Mouse (Mus musculus): ENCODE measurements around the gene Olfr12. TPM values are rescaled to one million over a fixed set of nuclear protein-coding genes. Genes with fewer than 3 reads are reported as not detected.

Gene Olfr12
- polyA plus RNA-seq (2015; fragmentation: Nextera tagmentation; extraction: Ambion mirVana) = not detected in 2 replicates

DNA sequence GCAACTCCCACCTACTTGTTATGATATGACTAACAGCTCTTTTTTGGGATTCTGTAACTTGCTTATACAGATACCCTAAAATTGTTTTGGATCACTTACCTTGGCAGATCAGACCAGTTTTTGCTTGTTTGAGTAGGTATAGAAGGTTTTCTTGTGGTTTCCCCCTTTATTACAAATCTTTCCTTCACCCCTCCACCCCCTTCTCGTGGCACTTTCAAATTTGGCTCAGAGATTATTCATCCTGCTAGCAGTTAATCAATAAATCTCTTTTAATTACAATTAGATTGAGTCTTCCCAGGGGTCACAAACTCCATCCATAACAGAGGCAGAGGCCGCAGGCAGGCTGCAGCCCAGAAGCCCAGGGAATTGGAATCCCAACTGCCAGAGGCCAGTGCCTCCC, at the start of gene Olfr12:
Olfr12 (plus strand) TSS at position 301 of the 400 bp plus-strand sequence.
- H3K36me3 ChIP-seq = no peaks in the 10 kb centered on the region
- no peak within 1 kb of the TSS for H3K4me3 ChIP-seq
- no peak within 1 kb of the TSS for H3K27ac ChIP-seq (replicated peaks)
- H3K27me3 ChIP-seq = 0 out of 2 replicates have a peak, but pooled peaks cover 5% of the 10 kb centered on the region
- H3K4me2 ChIP-seq = no peak within 1 kb of the TSS
- ATAC-seq (ENCODE audit: low read depth) = no peak
- 54% methylated on average over 2 of the region's 2 CpGs for WGBS
- H3K4me1 ChIP-seq (replicated peaks) = no peaks in the 10 kb centered on the region
- no peak within 1 kb of the TSS for H3K9ac ChIP-seq
- no peaks in the 10 kb centered on the region for H3K9me3 ChIP-seq

GRCm38 (mm10) chr1:92571022-92571421, 46.6 kb upstream of the Olfr12 start, which contains the start of gene Olfr1413:
TSS of gene Olfr1413 (plus strand) at chr1:92571322.
- 86% methylated on average over 3 of the region's 3 CpGs for WGBS
- no peaks in the 10 kb centered on the region for H3K27me3 ChIP-seq

DNA sequence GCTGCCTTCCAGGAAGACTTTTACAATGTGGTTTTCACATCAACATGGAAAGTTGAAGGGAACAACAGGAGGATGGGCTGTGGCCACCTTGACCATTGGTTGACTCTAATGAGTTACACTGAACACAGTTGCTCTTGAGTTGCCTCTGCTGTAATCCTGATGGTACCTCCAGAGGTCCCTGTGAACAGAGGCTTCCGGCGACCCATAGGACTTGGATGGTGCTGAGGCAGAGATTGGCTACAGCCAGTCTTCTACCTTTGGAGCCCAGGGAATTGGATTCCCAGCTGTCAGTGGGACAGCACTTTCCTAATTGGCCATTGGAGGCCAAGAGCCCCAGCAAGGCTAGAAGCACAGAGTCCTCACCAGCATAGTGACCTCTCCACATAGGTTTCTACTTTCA, 32.1 kb upstream of the Olfr12 start, which contains the start of gene Olfr1412:
Olfr1412 (plus strand) TSS at position 301 of the 400 bp plus-strand sequence.
- ATAC-seq (ENCODE audit: low read depth) = no peak
- Histone ChIP-seq H3K4me1 (replicated peaks) (no peaks in the 10 kb centered on the region), H3K27me3 (no peaks in the 10 kb centered on the region), H3K4me3 (no peak within 1 kb of the TSS), H3K36me3 (no peaks in the 10 kb centered on the region), H3K4me2 (no peak within 1 kb of the TSS), H3K27ac (replicated peaks) (no peak within 1 kb of the TSS), H3K9me3 (peaks cover 5% of the 10 kb centered on the region; the same call in 1 of the 2 replicates), H3K9ac (no peak within 1 kb of the TSS)
- WGBS = 79% methylated on average over 2 of the region's 2 CpGs

More at GRCm38 (mm10) chr1:92571022-92571421, 46.6 kb upstream of the Olfr12 start, which contains the start of gene Olfr1413:
- no peak for ATAC-seq (ENCODE audit: low read depth)
- Histone ChIP-seq H3K4me3 (no peak within 1 kb of the TSS), H3K4me2 (no peak within 1 kb of the TSS), H3K9me3 (no peaks in the 10 kb centered on the region), H3K4me1 (replicated peaks) (no peaks in the 10 kb centered on the region), H3K9ac (no peak within 1 kb of the TSS), H3K36me3 (no peaks in the 10 kb centered on the region), H3K27ac (replicated peaks) (no peak within 1 kb of the TSS)

DNA sequence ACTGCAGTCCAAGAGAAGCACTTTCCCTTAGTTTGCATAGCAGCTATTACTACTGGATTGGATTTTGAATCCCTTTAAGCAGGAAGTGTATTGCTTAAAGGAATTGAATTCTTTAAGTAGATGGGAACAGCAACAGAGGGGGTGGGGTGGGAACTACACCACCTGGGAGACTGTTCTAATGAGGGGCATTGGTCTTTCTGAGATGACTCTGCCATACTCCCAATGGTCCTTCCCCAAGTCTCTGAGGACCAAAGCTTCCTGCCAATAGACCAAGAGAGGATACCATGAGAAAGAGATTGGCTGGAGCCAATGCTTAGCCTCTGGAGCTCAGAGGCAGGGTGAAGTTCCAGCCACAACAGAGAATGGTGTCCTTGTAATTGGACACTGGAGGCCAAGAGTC, 23.5 kb upstream of the Olfr12 start, which contains the start of gene Olfr1411:
Olfr1411 (plus strand) TSS at position 301 of the 400 bp plus-strand sequence.
- no peaks in the 10 kb centered on the region for H3K27me3 ChIP-seq
- no peak within 1 kb of the TSS for H3K4me3 ChIP-seq
- no peak for ATAC-seq (ENCODE audit: low read depth)
- H3K9me3 ChIP-seq = no peaks in the 10 kb centered on the region
- H3K4me2 ChIP-seq = no peak within 1 kb of the TSS
- H3K9ac ChIP-seq = no peak within 1 kb of the TSS
- no peaks in the 10 kb centered on the region for H3K36me3 ChIP-seq
- no peak within 1 kb of the TSS for H3K27ac ChIP-seq (replicated peaks)
- H3K4me1 ChIP-seq (replicated peaks) = no peaks in the 10 kb centered on the region

- WGBS = 81% methylated on average over 3 of the region's 3 CpGs
- Histone ChIP-seq H3K9ac (no peak overlapping the region), H3K27ac (replicated peaks) (no peak overlapping the region)
Observed at GRCm38 (mm10) chr1:92596019-92596418, 21.6 kb upstream of the Olfr12 start.

GRCm38 (mm10) chr1:92605482-92605881, 12.1 kb upstream of the Olfr12 start, which contains the start of gene Olfr1410:
TSS of gene Olfr1410 (plus strand) at chr1:92605782.
- H3K4me2 ChIP-seq = no peak within 1 kb of the TSS
- H3K4me3 ChIP-seq = no peak within 1 kb of the TSS
- no peaks in the 10 kb centered on the region for H3K27me3 ChIP-seq
- H3K36me3 ChIP-seq = no peaks in the 10 kb centered on the region
- no peak within 1 kb of the TSS for H3K9ac ChIP-seq
- H3K4me1 ChIP-seq (replicated peaks) = no peaks in the 10 kb centered on the region
- H3K27ac ChIP-seq (replicated peaks) = no peak within 1 kb of the TSS
- no peak for ATAC-seq (ENCODE audit: low read depth)
- 79% methylated on average over 1 of the region's 1 CpGs for WGBS
- H3K9me3 ChIP-seq = no peaks in the 10 kb centered on the region

More at GRCm38 (mm10) chr1:92596019-92596418, 21.6 kb upstream of the Olfr12 start:
- no peak for ATAC-seq (ENCODE audit: low read depth)
- no peaks in the 10 kb centered on the region for H3K27me3 ChIP-seq
- H3K9me3 ChIP-seq = no peaks in the 10 kb centered on the region
- H3K4me2 ChIP-seq = no peak overlapping the region
- H3K36me3 ChIP-seq = no peaks in the 10 kb centered on the region
- no peaks in the 10 kb centered on the region for H3K4me1 ChIP-seq (replicated peaks)
- no peak overlapping the region for H3K4me3 ChIP-seq

- H3K27ac ChIP-seq (replicated peaks) = no peak overlapping the region
- ATAC-seq (ENCODE audit: low read depth) = no peak
- no peaks in the 10 kb centered on the region for H3K4me1 ChIP-seq (replicated peaks)
- H3K9me3 ChIP-seq = no peaks in the 10 kb centered on the region
- H3K9ac ChIP-seq = no peak overlapping the region
- WGBS = 76% methylated on average over 4 of the region's 4 CpGs
- no peak overlapping the region for H3K4me2 ChIP-seq
- H3K4me3 ChIP-seq = no peak overlapping the region
- peaks cover 9% of the 10 kb centered on the region; the same call in 1 of the 2 replicates for H3K27me3 ChIP-seq
- no peaks in the 10 kb centered on the region for H3K36me3 ChIP-seq
Observed at GRCm38 (mm10) chr1:92607711-92608110, 9.9 kb upstream of the Olfr12 start.

GRCm38 (mm10) chr1:92611008-92611407, 6.6 kb upstream of the Olfr12 start:
- H3K4me3 ChIP-seq = no peak overlapping the region
- H3K9me3 ChIP-seq = no peaks in the 10 kb centered on the region
- H3K36me3 ChIP-seq = no peaks in the 10 kb centered on the region
- no peak for ATAC-seq (ENCODE audit: low read depth)
- no peaks in the 10 kb centered on the region for H3K4me1 ChIP-seq (replicated peaks)
- no peak overlapping the region for H3K4me2 ChIP-seq
- WGBS = 9% methylated on average over 5 of the region's 5 CpGs
- peaks cover 9% of the 10 kb centered on the region; the same call in 1 of the 2 replicates for H3K27me3 ChIP-seq
- no peak overlapping the region for H3K27ac ChIP-seq (replicated peaks)
- no peak overlapping the region for H3K9ac ChIP-seq

GRCm38 (mm10) chr1:92613175-92613574, 4.4 kb upstream of the Olfr12 start:
- no peak overlapping the region for H3K9ac ChIP-seq

DNA sequence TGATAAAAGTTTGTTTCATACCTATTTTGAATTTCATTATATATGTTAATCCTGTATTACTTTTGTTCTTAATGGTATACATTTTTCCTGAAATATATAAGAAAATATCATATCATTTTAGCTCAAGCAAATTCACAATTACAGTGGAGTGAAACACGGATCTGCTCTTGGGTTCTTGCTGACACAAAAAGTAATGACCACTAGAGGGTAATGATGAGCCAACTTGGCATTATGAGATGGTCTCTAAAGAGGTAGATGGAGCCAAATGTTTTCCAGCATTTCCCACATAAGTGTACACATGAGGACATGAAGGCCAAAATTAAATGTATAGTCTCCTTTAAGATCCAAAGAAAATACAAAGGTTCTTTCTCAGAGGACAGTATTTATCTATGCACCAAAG, 3.1 kb upstream of the Olfr12 start:
- Histone ChIP-seq H3K4me2 (no peak overlapping the region), H3K4me1 (replicated peaks) (no peaks in the 10 kb centered on the region), H3K27ac (replicated peaks) (no peak overlapping the region), H3K9me3 (no peaks in the 10 kb centered on the region), H3K9ac (no peak overlapping the region), H3K27me3 (peaks cover 9% of the 10 kb centered on the region; the same call in 1 of the 2 replicates), H3K4me3 (no peak overlapping the region), H3K36me3 (no peaks in the 10 kb centered on the region)
- 13% methylated on average over 1 of the region's 1 CpGs for WGBS
- no peak for ATAC-seq (ENCODE audit: low read depth)

More at GRCm38 (mm10) chr1:92613175-92613574, 4.4 kb upstream of the Olfr12 start:
- 44% methylated on average over 4 of the region's 4 CpGs for WGBS
- no peaks in the 10 kb centered on the region for H3K4me1 ChIP-seq (replicated peaks)
- no peak overlapping the region for H3K4me2 ChIP-seq
- no peaks in the 10 kb centered on the region for H3K36me3 ChIP-seq
- no peak overlapping the region for H3K4me3 ChIP-seq
- ATAC-seq (ENCODE audit: low read depth) = no peak
- H3K27ac ChIP-seq (replicated peaks) = no peak overlapping the region
- H3K9me3 ChIP-seq = no peaks in the 10 kb centered on the region
- H3K27me3 ChIP-seq = peaks cover 9% of the 10 kb centered on the region; the same call in 1 of the 2 replicates

DNA sequence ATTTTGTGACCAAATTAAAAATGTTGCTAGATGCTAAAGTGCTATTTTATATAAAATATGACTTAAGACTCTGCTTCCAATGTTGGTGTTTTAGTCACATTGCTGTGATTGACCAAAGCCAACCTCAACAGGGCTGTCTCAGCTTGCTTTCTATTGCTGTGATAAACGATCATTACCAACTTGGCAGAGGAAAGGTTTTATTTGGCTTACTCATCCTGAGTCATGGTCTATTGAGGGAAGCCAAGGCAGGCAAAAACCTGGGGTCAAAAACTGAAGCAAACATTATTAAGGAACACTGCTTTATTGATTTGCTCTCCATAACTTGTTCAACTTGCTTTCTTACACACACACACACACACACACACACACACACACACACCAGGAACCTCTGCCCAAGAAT, 1.5 kb upstream of the Olfr12 start:
- Histone ChIP-seq H3K27ac (replicated peaks) (no peak overlapping the region), H3K4me1 (replicated peaks) (no peaks in the 10 kb centered on the region), H3K4me2 (no peak overlapping the region), H3K9ac (no peak overlapping the region), H3K9me3 (no peaks in the 10 kb centered on the region), H3K36me3 (no peaks in the 10 kb centered on the region), H3K4me3 (no peak overlapping the region), H3K27me3 (peaks cover 14% of the 10 kb centered on the region; the same call in 1 of the 2 replicates)
- ATAC-seq (ENCODE audit: low read depth) = no peak
- 84% methylated on average over 1 of the region's 1 CpGs for WGBS

DNA sequence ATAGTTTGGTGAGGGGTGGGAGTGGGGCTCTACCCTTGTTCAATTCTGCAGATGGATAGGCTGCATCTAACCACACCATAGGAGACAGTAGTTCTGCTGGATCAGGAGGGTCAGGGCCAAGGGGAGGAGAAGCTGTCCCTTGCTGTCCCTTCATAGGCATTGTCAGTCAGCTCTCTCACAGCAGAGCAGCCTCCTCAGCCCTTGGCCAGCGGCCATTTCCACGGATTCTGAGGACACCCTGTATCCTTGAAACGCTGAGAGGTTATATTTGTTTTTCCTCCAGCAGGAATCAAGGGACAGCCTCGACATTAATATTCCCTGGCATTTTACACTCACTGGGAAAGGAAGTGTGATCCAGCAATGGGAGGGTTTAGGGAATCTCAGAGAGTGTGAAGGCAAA, 772 bp downstream of the Olfr12 start:
- Histone ChIP-seq H3K27me3 (0 out of 2 replicates have a peak, but pooled peaks cover 5% of the 10 kb centered on the region), H3K27ac (replicated peaks) (no peak overlapping the region), H3K4me3 (no peak overlapping the region), H3K36me3 (no peaks in the 10 kb centered on the region), H3K4me2 (no peak overlapping the region), H3K4me1 (replicated peaks) (no peaks in the 10 kb centered on the region), H3K9ac (no peak overlapping the region), H3K9me3 (no peaks in the 10 kb centered on the region)
- no peak for ATAC-seq (ENCODE audit: low read depth)
- WGBS = 69% methylated on average over 4 of the region's 4 CpGs

GRCm38 (mm10) chr1:92628227-92628626, 10.6 kb downstream of the Olfr12 start:
- Histone ChIP-seq H3K36me3 (no peaks in the 10 kb centered on the region), H3K27me3 (no peaks in the 10 kb centered on the region), H3K9me3 (no peaks in the 10 kb centered on the region), H3K4me1 (replicated peaks) (no peaks in the 10 kb centered on the region), H3K9ac (no peak overlapping the region), H3K4me3 (no peak overlapping the region), H3K27ac (replicated peaks) (no peak overlapping the region), H3K4me2 (no peak overlapping the region)
- WGBS = 64% methylated on average over 4 of the region's 4 CpGs
- no peak for ATAC-seq (ENCODE audit: low read depth)

All from neural tube, embryonic 13.5 days (tissue).